Mouse (Mus musculus): ENCODE data around the gene Msh6. TPM values are rescaled to one million over a fixed set of nuclear protein-coding genes. Genes with fewer than 3 reads are reported as not detected.
"Not testable (repeated sequence)": the region's sequence is repeated elsewhere in the genome, so short reads cannot be mapped to it uniquely, and the experiment has no call there.

The Msh6 gene
- polyA plus RNA-seq, 1 experiment from 2014 or later: 62.8 TPM

- H3K36me3 ChIP-seq; H3K27me3 ChIP-seq; H3K4me2 ChIP-seq (replicated peaks); H3K9me3 ChIP-seq; H3K27ac ChIP-seq; ATAC-seq (ENCODE audit: low FRiP score, low read depth); H3K9ac ChIP-seq; H3K4me3 ChIP-seq; H3K4me1 ChIP-seq: not testable (repeated sequence)
- WGBS: 33% methylated on average over 7 of the region's 8 CpGs
These were observed 6.4 kb upstream of the Msh6 start for GRCm38 (mm10) chr17:87968483-87968926.

GRCm38 (mm10) chr17:87971696-87972591, 2.9 kb upstream of the Msh6 start:
- H3K4me3 ChIP-seq; ATAC-seq (ENCODE audit: low FRiP score, low read depth); H3K27me3 ChIP-seq; H3K27ac ChIP-seq; H3K36me3 ChIP-seq; H3K4me2 ChIP-seq (replicated peaks); H3K9ac ChIP-seq; H3K9me3 ChIP-seq: not testable (repeated sequence)
- WGBS: 86% methylated on average over 15 of the region's 15 CpGs
- peaks cover 19% of the 10 kb centered on the region for H3K4me1 ChIP-seq

- Histone ChIP-seq H3K9me3 (no peaks in the 10 kb centered on the region), H3K9ac (no peak overlapping the region), H3K4me3 (no peak overlapping the region), H3K4me2 (replicated peaks) (no peak overlapping the region), H3K27ac (no peak overlapping the region), H3K4me1 (peaks cover 21% of the 10 kb centered on the region), H3K36me3 (peaks cover 6% of the 10 kb centered on the region; the same call in 1 of the 2 replicates), H3K27me3 (no peaks in the 10 kb centered on the region)
- WGBS: 74% methylated on average over 5 of the region's 5 CpGs
- no peak for ATAC-seq (ENCODE audit: low FRiP score, low read depth)
These were observed 2.0 kb upstream of the Msh6 start for GRCm38 (mm10) chr17:87972856-87973255.

GRCm38 (mm10) chr17:87973261-87974167, 1.3 kb upstream of the Msh6 start:
- H3K9ac ChIP-seq: no peak overlapping the region
- no peak for ATAC-seq (ENCODE audit: low FRiP score, low read depth)
- H3K27me3 ChIP-seq: no peaks in the 10 kb centered on the region
- no peaks in the 10 kb centered on the region for H3K9me3 ChIP-seq
- H3K27ac ChIP-seq: no peak overlapping the region
- H3K4me3 ChIP-seq: no peak overlapping the region
- WGBS: 72% methylated on average over 10 of the region's 10 CpGs
- H3K4me1 ChIP-seq: peaks cover 24% of the 10 kb centered on the region
- peaks cover 11% of the 10 kb centered on the region; the same call in 1 of the 2 replicates for H3K36me3 ChIP-seq
- H3K4me2 ChIP-seq (replicated peaks): peak overlapping the region; percentile 75

GRCm38 (mm10) chr17:87975229-87975853, 479 bp downstream of the Msh6 start:
- Histone ChIP-seq H3K9ac (peak overlapping the region; percentile 96), H3K4me2 (replicated peaks) (peak overlapping the region; percentile 75), H3K4me3 (peak overlapping the region; percentile 99), H3K4me1 (peaks cover 24% of the 10 kb centered on the region), H3K36me3 (peaks cover 16% of the 10 kb centered on the region; the same call in 1 of the 2 replicates), H3K27ac (peak overlapping the region; percentile 89), H3K9me3 (no peaks in the 10 kb centered on the region), H3K27me3 (no peaks in the 10 kb centered on the region)
- ATAC-seq (ENCODE audit: low FRiP score, low read depth): peak; percentile 60
- WGBS: under 1% methylated on average over 66 of the region's 68 CpGs

- no peaks in the 10 kb centered on the region for H3K27me3 ChIP-seq
- peak overlapping the region; percentile 99 for H3K4me3 ChIP-seq
- peak overlapping the region; percentile 75 for H3K4me2 ChIP-seq (replicated peaks)
- ATAC-seq (ENCODE audit: low FRiP score, low read depth): no peak
- H3K4me1 ChIP-seq: peaks cover 24% of the 10 kb centered on the region
- peaks cover 22% of the 10 kb centered on the region for H3K36me3 ChIP-seq
- 76% methylated on average over 9 of the region's 9 CpGs for WGBS
- H3K27ac ChIP-seq: no peak overlapping the region
- H3K9ac ChIP-seq: peak overlapping the region; percentile 96
- no peaks in the 10 kb centered on the region for H3K9me3 ChIP-seq
These were observed 1.4 kb downstream of the Msh6 start for GRCm38 (mm10) chr17:87976154-87976806.

GRCm38 (mm10) chr17:87976927-87977326, 2.1 kb downstream of the Msh6 start:
- not testable (repeated sequence) for H3K9ac ChIP-seq; ATAC-seq (ENCODE audit: low FRiP score, low read depth); H3K27ac ChIP-seq; H3K27me3 ChIP-seq; H3K9me3 ChIP-seq; H3K4me3 ChIP-seq
- Histone ChIP-seq H3K36me3 (peaks cover 29% of the 10 kb centered on the region), H3K4me2 (replicated peaks) (0 out of 2 replicates have a peak overlapping the region, but pooled peaks have one; percentile 75), H3K4me1 (peaks cover 24% of the 10 kb centered on the region)
- WGBS: 91% methylated on average over 4 of the region's 4 CpGs

GRCm38 (mm10) chr17:87979696-87980095, 4.8 kb downstream of the Msh6 start:
- H3K27me3 ChIP-seq; H3K4me3 ChIP-seq; H3K9me3 ChIP-seq; H3K27ac ChIP-seq; H3K9ac ChIP-seq; ATAC-seq (ENCODE audit: low FRiP score, low read depth); H3K4me2 ChIP-seq (replicated peaks): not testable (repeated sequence)
- Histone ChIP-seq H3K4me1 (peaks cover 17% of the 10 kb centered on the region), H3K36me3 (peaks cover 54% of the 10 kb centered on the region)
- WGBS: 82% methylated on average over 1 of the region's 1 CpGs

GRCm38 (mm10) chr17:87982112-87982511, 7.2 kb downstream of the Msh6 start:
- 90% methylated on average over 3 of the region's 3 CpGs for WGBS
- Histone ChIP-seq H3K27me3 (no peaks in the 10 kb centered on the region), H3K4me3 (no peak overlapping the region), H3K9me3 (no peaks in the 10 kb centered on the region), H3K4me1 (0 out of 2 replicates have a peak, but pooled peaks cover 5% of the 10 kb centered on the region), H3K36me3 (peaks cover 76% of the 10 kb centered on the region), H3K27ac (no peak overlapping the region), H3K9ac (no peak overlapping the region), H3K4me2 (replicated peaks) (no peak overlapping the region)
- ATAC-seq (ENCODE audit: low FRiP score, low read depth): no peak

- Histone ChIP-seq H3K9me3 (no peaks in the 10 kb centered on the region), H3K4me1 (0 out of 2 replicates have a peak, but pooled peaks cover 3% of the 10 kb centered on the region), H3K9ac (no peak overlapping the region), H3K27ac (no peak overlapping the region), H3K4me3 (no peak overlapping the region), H3K4me2 (replicated peaks) (no peak overlapping the region), H3K27me3 (no peaks in the 10 kb centered on the region), H3K36me3 (peaks cover 79% of the 10 kb centered on the region)
- 60% methylated on average over 4 of the region's 4 CpGs for WGBS
- no peak for ATAC-seq (ENCODE audit: low FRiP score, low read depth)
These were observed 8.5 kb downstream of the Msh6 start for GRCm38 (mm10) chr17:87983313-87983712.

All from limb, embryonic 13.5 days (tissue).